Mouse (Mus musculus) kidney, embryonic 16.5 days (tissue): ENCODE measurements around the gene 1700025G04Rik. TPM values are rescaled to one million over a fixed set of nuclear protein-coding genes. Genes with fewer than 3 reads are reported as not detected.

ENCODE experiments used
- ATAC-seq: fragments of 200-750 bp; cut with Nextera tagmentation; 2 replicates; pipeline ENCODE4 v1.8.0; 2017; ENCODE audit warnings: moderate TSS enrichment; ENCODE audit not compliant: low FRiP score, low TSS enrichment
- H3K27ac ChIP-seq: fragments of 300-500 bp; sonication (generic); 2 replicates; pipeline ENCODE4 v1.5.1; 2014; ENCODE audit warnings: low read length
- H3K27me3 ChIP-seq: fragments of 300-500 bp; sonication (generic); 2 replicates; pipeline ENCODE4 v1.6.1; 2014; ENCODE audit warnings: low read length, control low read depth, mixed read lengths; ENCODE audit not compliant: insufficient read depth
- H3K36me3 ChIP-seq: fragments of 300-500 bp; sonication (generic); 2 replicates; pipeline ENCODE4 v1.6.1; 2014; ENCODE audit warnings: low read length, control low read depth, mixed read lengths; ENCODE audit not compliant: insufficient read depth
- H3K4me1 ChIP-seq: fragments of 300-500 bp; sonication (generic); 2 replicates; pipeline ENCODE4 v1.6.1; 2014; ENCODE audit warnings: low read length, control low read depth, mixed read lengths; ENCODE audit not compliant: insufficient read depth
- H3K4me2 ChIP-seq: fragments of 300-500 bp; sonication (generic); replicated peaks from 2 replicates; pipeline ENCODE4 v1.6.1; 2014; ENCODE audit warnings: low read depth, low read length
- H3K4me3 ChIP-seq: fragments of 300-500 bp; sonication (generic); 2 replicates; pipeline ENCODE4 v1.5.1; 2014; ENCODE audit warnings: mild to moderate bottlenecking, low read length
- H3K9ac ChIP-seq: fragments of 300-500 bp; sonication (generic); replicated peaks from 2 replicates; pipeline ENCODE4 v1.6.1; 2014; ENCODE audit warnings: low read length
- H3K9me3 ChIP-seq: fragments of 300-500 bp; sonication (generic); 2 replicates; pipeline ENCODE4 v1.6.1; 2016; ENCODE audit warnings: low read length, control low read depth
- WGBS: fragments of 180-500 bp; shearing (Covaris S2); extraction: QIAGEN DNeasy Blood & Tissue Kit; methylation state at CpG from one replicate; pipeline ENCODE4 v1.1.7; 2014; 5-methylcytosine and 5-hydroxymethylcytosine counted together
- polyA plus RNA-seq: library from polyadenylated mRNA; unstranded; fragments of >200 nt; fragmentation: Nextera tagmentation; extraction: Ambion mirVana; gene quantifications from 2 replicates; pipeline ENCODE4 v1.2.1, GENCODE M21; 2015

The 1700025G04Rik gene
- polyA plus RNA-seq, 1 experiment from 2014 or later, result 15.4 TPM

DNA sequence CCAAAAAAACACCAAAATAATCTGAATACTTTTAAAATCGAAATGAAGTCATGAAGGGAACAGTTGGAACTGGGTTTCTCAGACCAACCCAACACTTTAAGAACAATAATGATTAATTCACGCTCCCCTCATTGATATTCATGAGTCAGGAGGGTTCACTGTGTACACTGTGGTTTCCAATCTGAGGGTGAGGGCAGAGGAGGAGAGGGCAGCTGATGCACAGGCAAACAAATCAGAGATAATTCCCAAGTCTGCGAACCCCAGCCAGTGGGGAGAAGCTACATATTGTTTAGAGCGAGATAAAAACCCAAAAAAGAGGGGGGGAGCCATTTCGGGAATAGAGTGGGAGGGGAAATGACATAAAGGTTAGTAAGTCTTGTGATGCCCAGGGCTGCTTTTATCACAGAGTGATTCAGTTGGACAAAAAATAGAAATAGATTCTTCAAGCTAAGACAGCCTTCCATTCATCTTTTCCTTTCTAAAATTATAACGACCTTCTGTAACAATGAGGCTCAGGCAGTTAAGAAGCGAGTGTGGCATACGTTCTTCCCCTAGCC is 146.2 kb downstream of the 1700025G04Rik start:
- H3K4me1 ChIP-seq, result peaks cover 37% of the 10 kb centered on the region
- no peaks in the 10 kb centered on the region for H3K9me3 ChIP-seq
- ATAC-seq, result no peak
- H3K4me3 ChIP-seq, result no peak overlapping the region
- no peaks in the 10 kb centered on the region for H3K27me3 ChIP-seq
- no peak overlapping the region for H3K4me2 ChIP-seq
- H3K36me3 ChIP-seq, result no peaks in the 10 kb centered on the region
- WGBS, result 60% methylated on average over 8 of the region's 8 CpGs
- no peak overlapping the region for H3K27ac ChIP-seq
- H3K9ac ChIP-seq, result no peak overlapping the region

GRCm38 (mm10) chr1:151942972-151943654 is 146.8 kb downstream of the 1700025G04Rik start:
- Histone ChIP-seq H3K4me2 (no peak overlapping the region), H3K9ac (no peak overlapping the region), H3K4me3 (no peak overlapping the region), H3K27ac (no peak overlapping the region), H3K9me3 (no peaks in the 10 kb centered on the region), H3K36me3 (no peaks in the 10 kb centered on the region), H3K27me3 (no peaks in the 10 kb centered on the region), H3K4me1 (peaks cover 36% of the 10 kb centered on the region)
- no peak for ATAC-seq
- WGBS, result 54% methylated on average over 11 of the region's 11 CpGs

- Histone ChIP-seq H3K4me1 (peaks cover 25% of the 10 kb centered on the region), H3K4me3 (no peak overlapping the region), H3K9ac (no peak overlapping the region), H3K36me3 (no peaks in the 10 kb centered on the region), H3K27me3 (no peaks in the 10 kb centered on the region), H3K27ac (no peak overlapping the region), H3K9me3 (no peaks in the 10 kb centered on the region), H3K4me2 (no peak overlapping the region)
- WGBS, result 68% methylated on average over 8 of the region's 8 CpGs
- no peak for ATAC-seq
Observed at GRCm38 (mm10) chr1:151939987-151940386, 149.9 kb downstream of the 1700025G04Rik start.

DNA sequence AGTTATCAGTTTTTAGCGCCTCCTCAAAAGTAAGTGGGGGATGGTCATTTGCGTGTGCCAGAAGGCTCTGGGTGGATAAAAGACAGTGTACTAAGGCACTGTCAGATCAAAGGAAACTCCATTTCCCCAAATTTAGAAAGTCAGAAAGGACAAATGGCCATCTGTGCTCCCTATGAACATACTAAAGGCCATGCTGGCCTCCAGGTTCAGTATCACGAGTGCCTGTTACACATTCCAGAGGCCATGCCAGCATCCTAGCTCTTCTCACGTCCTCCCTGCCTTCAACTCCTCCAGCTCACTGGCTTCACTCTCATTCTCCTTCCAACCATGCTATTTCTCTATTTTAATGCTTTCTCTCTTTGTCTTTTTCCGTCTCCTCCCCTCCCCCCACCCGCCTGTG is 150.4 kb downstream of the 1700025G04Rik start:
- Histone ChIP-seq H3K27me3 (no peaks in the 10 kb centered on the region), H3K36me3 (no peaks in the 10 kb centered on the region), H3K27ac (no peak overlapping the region), H3K4me2 (no peak overlapping the region), H3K9ac (no peak overlapping the region), H3K4me3 (no peak overlapping the region), H3K9me3 (no peaks in the 10 kb centered on the region), H3K4me1 (peaks cover 25% of the 10 kb centered on the region)
- WGBS, result 74% methylated on average over 6 of the region's 6 CpGs
- no peak for ATAC-seq

DNA sequence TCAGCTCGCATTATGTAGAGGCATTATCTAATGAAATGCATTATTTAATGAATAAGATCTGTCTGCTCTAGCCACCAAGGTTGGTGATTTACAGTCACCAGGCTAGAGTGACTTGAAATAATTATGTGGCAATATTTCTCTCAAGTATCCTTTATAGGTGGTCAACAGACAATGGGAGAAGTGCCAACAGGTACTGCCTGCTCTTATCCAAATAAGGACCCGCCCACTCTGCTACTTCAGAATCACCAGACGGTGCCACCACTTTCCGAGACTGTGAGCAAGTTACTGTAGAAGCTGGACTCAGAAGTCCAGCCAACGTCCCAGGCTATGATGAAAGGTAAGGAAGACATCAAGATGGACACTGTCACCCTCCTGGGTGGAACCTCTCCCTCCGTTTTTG is 156.3 kb downstream of the 1700025G04Rik start:
- Histone ChIP-seq H3K9ac (no peak overlapping the region), H3K4me1 (no peaks in the 10 kb centered on the region), H3K4me2 (no peak overlapping the region), H3K4me3 (no peak overlapping the region), H3K27ac (no peak overlapping the region), H3K9me3 (no peaks in the 10 kb centered on the region), H3K36me3 (no peaks in the 10 kb centered on the region), H3K27me3 (no peaks in the 10 kb centered on the region)
- 74% methylated on average over 6 of the region's 6 CpGs for WGBS
- ATAC-seq, result no peak

DNA sequence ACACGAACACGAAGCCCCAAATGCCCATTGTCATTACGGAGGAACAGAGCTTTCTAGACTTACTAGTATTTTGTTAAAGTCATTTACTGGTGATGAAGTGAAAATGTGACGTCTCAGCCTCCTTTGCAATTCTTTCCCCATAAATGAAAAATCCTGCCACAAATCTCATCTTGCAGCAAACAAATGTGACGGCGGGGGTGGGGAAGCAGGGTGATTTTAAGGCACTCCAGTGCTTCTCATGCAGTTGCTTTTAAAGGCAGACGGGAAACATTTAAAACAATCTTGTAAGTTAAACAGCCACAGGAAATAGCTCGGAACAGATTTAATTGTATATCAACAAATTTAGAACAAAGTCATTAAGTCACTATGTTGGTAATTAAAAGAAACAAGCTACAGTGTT is 163.1 kb downstream of the 1700025G04Rik start:
- Histone ChIP-seq H3K4me1 (peaks cover 14% of the 10 kb centered on the region), H3K9me3 (no peaks in the 10 kb centered on the region), H3K9ac (no peak overlapping the region), H3K4me2 (peak overlapping the region; percentile 35; the same call in 1 of the 2 replicates), H3K27ac (no peak overlapping the region), H3K4me3 (no peak overlapping the region), H3K36me3 (no peaks in the 10 kb centered on the region), H3K27me3 (no peaks in the 10 kb centered on the region)
- no peak for ATAC-seq
- 49% methylated on average over 8 of the region's 8 CpGs for WGBS

DNA sequence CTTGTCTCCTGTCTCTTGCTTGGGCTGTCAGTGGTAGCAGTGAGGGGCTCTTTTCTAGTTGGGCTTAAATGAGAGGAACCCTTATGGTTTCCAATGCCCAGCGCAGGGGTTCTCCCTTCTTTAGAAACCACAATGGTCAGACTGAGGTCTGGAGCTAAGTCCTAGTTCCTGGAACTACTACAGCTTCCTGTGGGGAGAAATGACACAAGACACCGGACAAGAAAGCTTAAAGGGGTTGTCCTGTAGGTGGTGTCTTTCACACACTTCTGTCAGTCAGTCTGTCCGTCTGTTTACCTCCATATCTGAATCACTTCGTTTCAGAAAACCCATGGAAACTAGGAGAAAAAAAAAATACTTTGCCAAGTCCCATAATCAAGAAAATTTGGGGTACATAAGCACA is 163.8 kb downstream of the 1700025G04Rik start:
- Histone ChIP-seq H3K4me1 (peaks cover 14% of the 10 kb centered on the region), H3K4me2 (no peak overlapping the region), H3K9me3 (no peaks in the 10 kb centered on the region), H3K4me3 (no peak overlapping the region), H3K27me3 (no peaks in the 10 kb centered on the region), H3K27ac (no peak overlapping the region), H3K36me3 (no peaks in the 10 kb centered on the region), H3K9ac (no peak overlapping the region)
- ATAC-seq, result no peak
- WGBS, result 73% methylated on average over 4 of the region's 4 CpGs

GRCm38 (mm10) chr1:151925738-151926137 is 164.2 kb downstream of the 1700025G04Rik start:
- no peaks in the 10 kb centered on the region for H3K36me3 ChIP-seq
- H3K4me3 ChIP-seq, result no peak overlapping the region
- H3K4me2 ChIP-seq, result no peak overlapping the region
- no peak for ATAC-seq
- H3K9me3 ChIP-seq, result no peaks in the 10 kb centered on the region
- H3K9ac ChIP-seq, result no peak overlapping the region
- WGBS, result 87% methylated on average over 7 of the region's 7 CpGs
- H3K27ac ChIP-seq, result no peak overlapping the region
- peaks cover 14% of the 10 kb centered on the region for H3K4me1 ChIP-seq
- no peaks in the 10 kb centered on the region for H3K27me3 ChIP-seq

DNA sequence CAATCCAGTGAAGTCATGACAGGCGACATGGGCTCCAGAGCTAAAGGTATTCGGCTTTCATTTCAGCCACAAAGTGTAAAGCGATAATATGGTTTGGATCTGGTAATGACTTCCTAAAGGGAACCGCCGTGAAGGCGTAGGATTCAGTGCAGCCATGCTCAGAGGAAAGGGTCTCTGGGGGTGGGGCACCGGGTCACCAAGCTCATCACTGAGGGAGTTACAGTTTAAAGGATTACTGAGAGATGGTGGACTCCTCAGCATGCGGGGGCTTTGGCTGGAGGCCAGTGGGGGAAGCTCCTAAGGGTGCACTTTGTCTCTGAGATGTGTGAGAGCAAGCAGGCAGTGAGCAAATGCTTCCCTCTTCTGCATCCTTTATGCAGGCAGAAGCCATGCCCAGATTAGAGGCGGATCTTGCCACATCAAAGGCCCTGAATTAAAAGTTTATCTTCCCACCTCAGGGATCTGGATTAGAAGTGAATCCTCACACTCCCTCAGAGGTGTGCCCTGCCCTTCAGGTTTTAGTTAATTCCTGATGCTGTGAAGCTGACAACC is 171.0 kb downstream of the 1700025G04Rik start:
- Histone ChIP-seq H3K27me3 (no peaks in the 10 kb centered on the region), H3K4me3 (no peak overlapping the region), H3K9me3 (no peaks in the 10 kb centered on the region), H3K27ac (no peak overlapping the region), H3K4me1 (peaks cover 9% of the 10 kb centered on the region), H3K4me2 (no peak overlapping the region), H3K36me3 (no peaks in the 10 kb centered on the region), H3K9ac (no peak overlapping the region)
- ATAC-seq, result peak; percentile 35; the same call in 1 of the 2 replicates
- WGBS, result 60% methylated on average over 9 of the region's 9 CpGs

DNA sequence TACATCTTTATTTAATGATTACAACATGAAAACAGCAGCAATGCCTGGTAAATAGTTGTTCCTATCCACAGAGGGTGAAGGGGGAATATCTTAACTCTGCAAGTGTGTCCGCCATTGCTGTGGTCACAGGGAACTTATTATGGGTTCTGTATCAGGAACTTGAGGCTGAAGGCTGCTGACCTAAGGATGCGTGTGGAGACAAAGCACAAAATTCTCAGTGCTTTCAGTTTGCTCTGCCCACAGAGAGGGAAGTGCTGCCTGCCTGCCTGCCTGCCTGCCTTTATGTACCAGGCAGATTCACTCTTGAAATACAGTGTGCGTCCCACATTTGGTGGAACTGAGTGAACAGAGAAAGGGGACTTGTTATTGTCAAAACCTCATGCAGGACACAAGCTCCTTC is 172.2 kb downstream of the 1700025G04Rik start:
- no peaks in the 10 kb centered on the region for H3K27me3 ChIP-seq
- no peak overlapping the region for H3K4me3 ChIP-seq
- H3K36me3 ChIP-seq, result no peaks in the 10 kb centered on the region
- no peak overlapping the region for H3K9ac ChIP-seq
- no peak overlapping the region for H3K27ac ChIP-seq
- no peak for ATAC-seq
- H3K9me3 ChIP-seq, result no peaks in the 10 kb centered on the region
- WGBS, result 85% methylated on average over 3 of the region's 3 CpGs
- no peak overlapping the region for H3K4me2 ChIP-seq
- peaks cover 9% of the 10 kb centered on the region for H3K4me1 ChIP-seq
